Mouse (Mus musculus): ENCODE results near the gene Zbtb48.

- no peak for TF ChIP-seq GATA1 (IDR thresholded peaks at IDR 0.05; ENCODE audit: borderline replicate concordance, low read length)
- no peak for TF ChIP-seq FLI1 (IDR thresholded peaks at IDR 0.05; ENCODE audit: low read length)
Measured at GRCm38 (mm10) chr4:152021568-152022097, 5.8 kb downstream of the Zbtb48 start.

All from megakaryocyte, embryonic 14.5 days (primary cell).